Mouse (Mus musculus) forebrain, embryonic 11.5 days (tissue): Measurements from ENCODE around the gene Wdr49. TPM values are rescaled to one million over a fixed set of nuclear protein-coding genes. Genes with fewer than 3 reads are reported as not detected.

Experiments
- ATAC-seq: fragments of 200-750 bp; cut with Nextera tagmentation; replicated peaks from 2 replicates; pipeline ENCODE4 v1.8.0; 2017; ENCODE audit warnings: moderate TSS enrichment; ENCODE audit not compliant: low FRiP score
- DNase-seq: peaks from one replicate; pipeline ENCODE4 v3.0.0-alpha.2; 2017; ENCODE audit warnings: low spot score
- H3K27ac ChIP-seq: fragments of 300-500 bp; sonication (generic); 2 replicates; pipeline ENCODE4 v1.5.1; 2014; ENCODE audit warnings: low read depth, low read length
- H3K27me3 ChIP-seq: fragments of 300-500 bp; sonication (generic); 2 replicates; pipeline ENCODE4 v1.6.1; 2014; ENCODE audit warnings: mild to moderate bottlenecking, low read length, mixed read lengths; ENCODE audit not compliant: control insufficient read depth, insufficient read depth
- H3K36me3 ChIP-seq: fragments of 300-500 bp; sonication (generic); 2 replicates; pipeline ENCODE4 v1.6.1; 2014; ENCODE audit warnings: mild to moderate bottlenecking, low read length, moderate library complexity, mixed read lengths; ENCODE audit not compliant: control insufficient read depth, insufficient read depth
- H3K4me1 ChIP-seq: fragments of 300-500 bp; sonication (generic); replicated peaks from 2 replicates; pipeline ENCODE4 v1.6.1; 2014; ENCODE audit warnings: low read length, mixed read lengths; ENCODE audit not compliant: control insufficient read depth, insufficient read depth
- H3K4me2 ChIP-seq: fragments of 300-500 bp; sonication (generic); 2 replicates; pipeline ENCODE4 v1.6.1; 2014; ENCODE audit warnings: low read depth, mild to moderate bottlenecking, low read length, moderate library complexity, mixed read lengths; ENCODE audit not compliant: severe bottlenecking
- H3K4me3 ChIP-seq: fragments of 300-500 bp; sonication (generic); 2 replicates; pipeline ENCODE4 v1.5.1; 2014; ENCODE audit warnings: low read depth, low read length
- H3K9ac ChIP-seq: fragments of 300-500 bp; sonication (generic); 2 replicates; pipeline ENCODE4 v1.6.1; 2014; ENCODE audit warnings: low read length
- H3K9me3 ChIP-seq: fragments of 300-500 bp; sonication (generic); 2 replicates; pipeline ENCODE4 v1.6.1; 2016; ENCODE audit warnings: low read length, mixed read lengths; ENCODE audit not compliant: control insufficient read depth
- WGBS: fragments of 180-500 bp; shearing (Covaris S2); extraction: QIAGEN DNeasy Blood & Tissue Kit; methylation state at CpG from one replicate; pipeline ENCODE4 v1.1.7; 2014; 5-methylcytosine and 5-hydroxymethylcytosine counted together
- polyA plus RNA-seq: library from polyadenylated mRNA; unstranded; fragments of >200 nt; fragmentation: Nextera tagmentation; extraction: Ambion mirVana; gene quantifications from 2 replicates; pipeline ENCODE4 v1.2.1, GENCODE M21; 2014

Wdr49 gene
- polyA plus RNA-seq, 1 experiment from 2014 or later = not detected

DNA sequence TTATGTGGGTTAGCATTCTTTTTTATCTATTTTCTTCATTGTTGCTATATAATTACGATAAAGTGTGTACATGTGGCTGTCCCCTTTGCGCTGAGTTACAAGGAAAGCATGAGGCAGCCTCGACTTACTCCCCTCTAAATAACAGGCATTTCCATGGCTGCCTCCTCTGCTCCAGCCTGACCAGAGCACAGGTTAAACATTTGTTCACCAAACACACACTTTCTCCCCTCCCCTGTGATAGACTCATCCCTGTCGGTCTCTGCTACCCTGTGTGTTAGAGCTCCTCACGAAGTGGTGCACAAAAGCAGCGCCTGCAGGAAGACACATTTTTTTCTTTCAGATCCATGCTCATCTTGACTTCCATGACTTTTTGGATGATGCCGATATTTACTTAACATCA is 7.3 kb downstream of the Wdr49 start:
- Histone ChIP-seq H3K36me3 (no peaks in the 10 kb centered on the region), H3K27ac (no peak overlapping the region), H3K4me3 (no peak overlapping the region), H3K27me3 (no peaks in the 10 kb centered on the region), H3K9ac (no peak overlapping the region), H3K9me3 (no peaks in the 10 kb centered on the region), H3K4me2 (no peak overlapping the region), H3K4me1 (no peaks in the 10 kb centered on the region)
- ATAC-seq (no peak), DNase-seq (no peak)
- 89% methylated on average over 7 of the region's 7 CpGs for WGBS

- no peaks in the 10 kb centered on the region for H3K36me3 ChIP-seq
- ATAC-seq (no peak), DNase-seq (no peak)
- no peaks in the 10 kb centered on the region for H3K4me1 ChIP-seq
- H3K27me3 ChIP-seq = no peaks in the 10 kb centered on the region
- no peak overlapping the region for H3K4me2 ChIP-seq
- H3K27ac ChIP-seq = no peak overlapping the region
- H3K4me3 ChIP-seq = no peak overlapping the region
- 88% methylated on average over 7 of the region's 7 CpGs for WGBS
- no peaks in the 10 kb centered on the region for H3K9me3 ChIP-seq
- no peak overlapping the region for H3K9ac ChIP-seq
Observed at GRCm38 (mm10) chr3:75468154-75468553, 13.8 kb downstream of the Wdr49 start.

DNA sequence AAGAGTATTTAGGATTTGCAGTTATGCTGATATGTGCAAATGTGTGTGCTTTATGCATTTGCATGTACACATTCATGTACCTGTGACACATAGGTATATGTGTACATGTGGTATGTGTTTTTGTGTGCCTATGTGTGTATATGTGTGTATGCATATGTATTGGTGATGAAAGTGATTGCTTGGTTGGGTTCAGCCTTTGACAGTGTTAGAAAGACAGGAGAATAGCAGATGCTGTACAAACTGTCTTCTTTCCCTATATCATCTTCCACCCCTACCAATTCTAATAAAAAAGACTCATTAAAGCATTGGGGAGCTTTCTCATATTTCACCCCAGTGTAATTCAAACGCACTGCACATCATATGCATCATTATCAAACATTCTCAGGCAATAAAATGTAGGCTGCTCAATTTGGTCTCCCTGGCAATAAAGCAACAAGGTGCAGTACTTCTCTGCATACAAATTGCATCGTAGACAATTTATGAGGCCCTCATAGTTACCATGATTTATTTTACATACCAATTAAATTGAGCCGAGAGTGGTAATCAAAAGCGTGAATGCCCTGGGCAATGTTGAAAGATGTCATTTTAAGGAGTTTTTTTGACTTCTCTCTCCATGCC is 51.3 kb downstream of the Wdr49 start:
- ATAC-seq (no peak), DNase-seq (no peak)
- Histone ChIP-seq H3K27me3 (no peaks in the 10 kb centered on the region), H3K36me3 (no peaks in the 10 kb centered on the region), H3K4me3 (no peak overlapping the region), H3K9ac (no peak overlapping the region), H3K27ac (no peak overlapping the region), H3K9me3 (no peaks in the 10 kb centered on the region), H3K4me2 (no peak overlapping the region), H3K4me1 (no peaks in the 10 kb centered on the region)
- WGBS = 81% methylated on average over 4 of the region's 4 CpGs

DNA sequence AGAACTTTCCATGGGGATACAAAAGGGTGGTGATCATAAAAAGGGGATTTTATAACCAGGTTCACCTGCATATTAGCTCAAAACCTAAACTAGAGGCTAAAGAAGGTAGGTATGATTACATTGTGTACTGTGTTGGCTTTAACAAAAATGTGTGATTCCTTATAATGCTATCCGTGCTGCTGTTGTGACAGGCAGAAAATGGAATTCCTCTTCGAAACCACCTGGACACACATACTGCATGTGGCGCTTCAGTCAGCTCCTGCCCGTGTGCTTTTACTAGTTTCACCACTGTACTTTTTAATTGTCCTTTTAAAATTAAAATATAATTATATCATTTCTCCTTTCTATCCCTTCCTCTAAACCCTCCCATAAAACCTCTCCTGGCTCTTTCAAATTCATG is 86.0 kb downstream of the Wdr49 start:
- no peak for DNase-seq
- Histone ChIP-seq H3K4me2 (no peak overlapping the region), H3K36me3 (no peaks in the 10 kb centered on the region), H3K9me3 (no peaks in the 10 kb centered on the region), H3K4me1 (0 out of 2 replicates have a peak, but pooled peaks cover 3% of the 10 kb centered on the region), H3K4me3 (no peak overlapping the region), H3K27me3 (no peaks in the 10 kb centered on the region), H3K27ac (no peak overlapping the region), H3K9ac (no peak overlapping the region)
- 92% methylated on average over 4 of the region's 4 CpGs for WGBS
- ATAC-seq = peak; percentile 31; the same call in 1 of the 2 replicates

GRCm38 (mm10) chr3:75395121-75395895 is 86.6 kb downstream of the Wdr49 start:
- DNase-seq (no peak), ATAC-seq (peak; percentile 72)
- Histone ChIP-seq H3K27me3 (no peaks in the 10 kb centered on the region), H3K4me2 (no peak overlapping the region), H3K4me3 (no peak overlapping the region), H3K9me3 (no peaks in the 10 kb centered on the region), H3K4me1 (0 out of 2 replicates have a peak, but pooled peaks cover 3% of the 10 kb centered on the region), H3K9ac (no peak overlapping the region), H3K27ac (no peak overlapping the region; the same call in 1 of the 2 replicates), H3K36me3 (no peaks in the 10 kb centered on the region)
- WGBS = 59% methylated on average over 7 of the region's 7 CpGs

GRCm38 (mm10) chr3:75394487-75394886 is 87.5 kb downstream of the Wdr49 start:
- ATAC-seq = no peak
- no peak overlapping the region; the same call in 1 of the 2 replicates for H3K27ac ChIP-seq
- no peak overlapping the region for H3K4me2 ChIP-seq
- H3K9ac ChIP-seq = no peak overlapping the region
- WGBS = 76% methylated on average over 3 of the region's 3 CpGs
- no peak overlapping the region for H3K4me3 ChIP-seq
- no peaks in the 10 kb centered on the region for H3K36me3 ChIP-seq
- DNase-seq = no peak
- H3K27me3 ChIP-seq = no peaks in the 10 kb centered on the region
- H3K4me1 ChIP-seq = 0 out of 2 replicates have a peak, but pooled peaks cover 3% of the 10 kb centered on the region
- no peaks in the 10 kb centered on the region for H3K9me3 ChIP-seq

DNA sequence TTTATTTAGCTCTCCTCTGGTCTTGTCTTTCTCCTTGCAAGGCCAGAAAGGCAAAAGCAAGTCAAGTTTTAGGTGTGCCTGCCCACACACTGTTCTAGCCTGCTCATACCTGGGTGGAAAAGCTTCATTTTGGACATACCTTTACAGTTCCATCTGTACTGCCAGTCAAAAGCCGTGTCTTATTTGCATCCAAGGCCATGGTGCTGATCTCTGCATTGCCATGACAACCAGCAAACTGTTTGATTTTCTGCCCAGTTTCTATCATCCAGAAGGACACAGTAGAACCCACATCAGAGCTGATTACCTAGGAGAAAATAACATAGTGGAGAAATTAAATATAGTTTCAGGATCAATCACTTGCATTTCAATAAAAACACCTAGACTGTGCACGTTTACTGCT is 100.2 kb downstream of the Wdr49 start:
- no peak for ATAC-seq
- WGBS = 84% methylated on average over 2 of the region's 2 CpGs

DNA sequence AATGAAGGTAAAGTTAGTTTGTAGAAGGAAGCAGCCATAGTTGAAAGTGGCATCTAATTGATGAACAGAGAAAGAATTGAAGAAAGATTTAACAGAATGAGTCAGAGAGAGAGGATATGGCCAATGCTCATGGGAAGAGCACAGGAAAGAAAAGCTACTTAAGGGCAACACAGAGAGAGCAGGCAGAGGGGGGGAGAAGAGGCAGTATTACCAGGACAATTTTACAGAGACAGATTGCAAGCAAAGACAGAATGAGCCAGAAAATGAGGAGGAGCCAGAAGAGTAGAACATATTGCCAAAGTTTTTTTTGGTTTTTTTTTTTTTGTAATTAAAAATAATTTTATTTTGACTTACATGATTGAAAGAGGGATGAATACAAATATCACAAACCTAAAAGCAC is 128.0 kb downstream of the Wdr49 start:
- H3K4me2 ChIP-seq = no peak overlapping the region
- no peaks in the 10 kb centered on the region for H3K9me3 ChIP-seq
- H3K4me3 ChIP-seq = no peak overlapping the region
- no peaks in the 10 kb centered on the region for H3K4me1 ChIP-seq
- no peak overlapping the region for H3K27ac ChIP-seq
- no peaks in the 10 kb centered on the region for H3K36me3 ChIP-seq
- no peak for ATAC-seq
- H3K9ac ChIP-seq = no peak overlapping the region
- DNase-seq = no peak
- H3K27me3 ChIP-seq = no peaks in the 10 kb centered on the region

More for the DNA sequence above, 100.2 kb downstream of the Wdr49 start:
- DNase-seq = no peak
- Histone ChIP-seq H3K4me2 (no peak overlapping the region), H3K27me3 (no peaks in the 10 kb centered on the region), H3K9ac (no peak overlapping the region), H3K4me1 (no peaks in the 10 kb centered on the region), H3K36me3 (no peaks in the 10 kb centered on the region), H3K9me3 (no peaks in the 10 kb centered on the region), H3K4me3 (no peak overlapping the region), H3K27ac (no peak overlapping the region)

GRCm38 (mm10) chr3:75337196-75337595 is 144.8 kb downstream of the Wdr49 start:
- no peak overlapping the region for H3K9ac ChIP-seq
- H3K27me3 ChIP-seq = no peaks in the 10 kb centered on the region
- ATAC-seq (no peak), DNase-seq (no peak)
- H3K27ac ChIP-seq = no peak overlapping the region
- no peak overlapping the region for H3K4me3 ChIP-seq
- no peak overlapping the region for H3K4me2 ChIP-seq
- no peaks in the 10 kb centered on the region for H3K36me3 ChIP-seq
- no peaks in the 10 kb centered on the region for H3K4me1 ChIP-seq
- no peaks in the 10 kb centered on the region for H3K9me3 ChIP-seq
